Mouse (Mus musculus) common myeloid progenitor, adult 5-6 weeks (primary cell): ENCODE data around the gene Tbc1d30. TPM values are rescaled to one million over a fixed set of nuclear protein-coding genes. Genes with fewer than 3 reads are reported as not detected.

Source experiments
- ATAC-seq: replicated peaks from 2 replicates; pipeline ENCODE4 v1.8.0; 2016; ENCODE audit warnings: low read depth, mild to moderate bottlenecking, moderate TSS enrichment, inconsistent platforms; ENCODE audit not compliant: poor library complexity, severe bottlenecking
- total RNA-seq: library from RNA; stranded (forward); fragments of 200-1000, 187-1606 nt; gene quantifications from 2 replicates; pipeline ENCODE4 v1.2.3, GENCODE M21; 2017

The Tbc1d30 gene
- 1.0 and 2.5 TPM in 2 replicates for total RNA-seq

DNA sequence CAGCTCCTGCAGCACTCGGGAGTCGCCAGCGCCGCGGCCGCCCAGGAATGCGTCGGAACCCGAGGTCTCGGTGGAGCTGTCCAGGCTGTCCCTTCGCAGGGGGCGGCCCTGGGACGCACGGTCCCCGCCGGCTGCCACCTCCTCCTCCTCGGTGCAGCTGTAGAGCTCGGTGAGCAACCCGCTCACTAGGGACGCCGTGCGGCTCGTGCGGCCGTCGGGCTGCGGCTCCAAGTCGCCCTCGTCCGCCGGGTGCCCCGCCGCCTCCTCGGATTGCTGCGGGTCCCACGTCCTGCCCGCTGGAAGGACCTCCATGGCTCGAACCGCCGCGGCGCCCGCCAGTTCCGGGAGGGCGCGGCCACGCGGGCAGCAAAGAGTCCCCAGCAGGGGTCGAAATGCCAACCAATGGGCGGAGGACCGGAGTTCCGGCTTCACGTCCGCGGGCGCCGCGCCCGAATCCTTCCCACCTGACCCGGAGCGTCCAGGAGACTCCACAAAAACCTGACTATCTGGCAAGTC lies at the start of gene Tbc1d30:
Tbc1d30 (minus strand) TSS at position 213 of the 516 bp plus-strand sequence.
- peak; percentile 87 for ATAC-seq

DNA sequence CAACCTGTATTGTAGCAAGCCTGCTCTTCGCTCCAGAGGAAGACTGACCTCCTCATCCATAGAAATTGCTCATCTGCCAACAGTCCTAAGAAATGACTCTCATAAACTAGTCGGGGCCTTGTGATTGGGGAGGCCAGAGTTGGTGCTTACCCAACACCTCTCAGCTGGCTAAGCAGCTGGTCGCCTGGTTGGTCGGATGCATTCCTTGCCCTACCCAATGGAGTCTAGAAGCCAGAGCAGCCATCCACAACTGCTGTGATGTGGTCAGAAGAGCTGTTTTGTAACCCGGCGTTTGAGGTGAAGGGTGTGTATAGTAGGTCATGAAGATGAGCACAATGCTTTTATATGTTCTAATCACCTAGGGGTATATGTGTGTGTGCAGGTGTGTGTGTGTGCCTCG lies 47.5 kb upstream of the Tbc1d30 start:
- ATAC-seq = no peak

DNA sequence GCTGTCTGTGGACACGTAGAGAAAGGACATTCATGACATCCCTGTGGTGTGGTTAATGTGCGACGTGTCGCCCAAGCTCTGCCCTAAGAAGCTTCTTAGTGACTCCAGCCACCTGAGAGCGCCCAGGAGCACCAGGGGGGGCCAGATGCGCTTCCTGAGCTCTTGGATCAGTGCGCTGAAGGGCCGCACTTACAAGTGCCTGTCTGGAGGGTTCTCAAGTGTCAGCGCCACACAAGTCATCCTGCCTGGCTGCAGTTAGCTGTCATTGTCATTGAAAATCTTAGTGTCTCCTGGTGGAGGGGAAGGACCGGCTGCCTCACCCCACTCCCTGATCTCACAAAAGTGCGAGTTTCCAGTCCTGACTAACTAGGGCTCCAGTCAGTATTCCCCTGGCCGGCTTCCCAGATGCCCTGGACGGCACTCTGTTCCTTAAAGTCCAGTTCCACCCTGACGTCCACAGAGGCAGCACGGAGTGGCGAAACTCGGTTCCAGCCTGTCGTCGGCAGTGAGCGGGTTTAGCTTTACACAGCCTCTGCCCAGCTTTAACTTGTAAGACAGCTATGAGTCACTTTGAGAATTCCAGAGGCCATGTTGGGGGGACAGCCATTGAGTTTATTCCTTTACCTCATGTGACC lies 44.6 kb upstream of the Tbc1d30 start:
- no peak for ATAC-seq

DNA sequence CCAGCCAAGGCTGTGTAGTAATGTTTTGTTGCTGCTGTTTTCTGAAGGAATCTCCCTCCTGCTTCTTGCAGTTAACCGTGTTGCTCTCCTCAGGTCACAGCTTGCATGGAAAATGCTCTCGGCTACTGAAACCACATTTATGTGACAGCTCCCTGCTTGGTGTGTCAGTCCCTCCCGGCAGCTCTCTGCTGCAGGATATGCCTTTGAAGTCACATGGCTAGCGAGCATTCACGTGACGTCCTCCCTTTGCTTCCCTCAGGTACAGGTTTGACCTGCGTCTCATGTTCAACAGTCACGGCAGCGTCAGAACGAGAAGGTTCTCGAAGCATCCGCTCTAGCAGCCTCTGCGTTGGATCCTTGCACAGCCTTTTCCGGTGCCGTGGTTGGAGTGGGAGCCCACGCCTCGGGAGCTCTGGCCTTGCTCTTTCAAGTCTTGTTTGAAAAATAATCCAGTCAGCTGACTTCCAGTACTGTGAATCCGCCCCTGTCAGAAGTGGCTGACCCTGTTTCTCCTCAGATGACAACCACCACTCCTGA lies 43.8 kb upstream of the Tbc1d30 start:
- no peak for ATAC-seq

DNA sequence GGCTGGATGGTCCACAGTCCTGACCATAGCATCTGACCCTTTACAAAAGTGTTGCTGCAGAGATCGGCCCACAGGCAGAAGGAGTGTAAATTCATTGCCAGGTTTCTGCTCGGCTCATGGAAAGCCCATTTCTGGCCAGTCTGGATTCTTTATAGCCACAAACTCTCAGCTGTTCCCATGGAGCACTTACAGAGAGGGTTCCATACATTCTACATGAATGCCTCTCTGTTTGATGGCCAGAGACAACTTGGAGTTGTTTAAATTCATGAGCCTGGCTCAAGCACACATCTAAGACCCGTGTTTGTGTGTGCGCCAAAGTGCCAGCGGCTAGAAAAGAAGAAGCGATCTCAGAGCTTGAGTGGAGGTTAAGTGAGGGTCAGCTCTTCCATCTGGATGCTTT lies 43.2 kb upstream of the Tbc1d30 start:
- ATAC-seq = no peak

DNA sequence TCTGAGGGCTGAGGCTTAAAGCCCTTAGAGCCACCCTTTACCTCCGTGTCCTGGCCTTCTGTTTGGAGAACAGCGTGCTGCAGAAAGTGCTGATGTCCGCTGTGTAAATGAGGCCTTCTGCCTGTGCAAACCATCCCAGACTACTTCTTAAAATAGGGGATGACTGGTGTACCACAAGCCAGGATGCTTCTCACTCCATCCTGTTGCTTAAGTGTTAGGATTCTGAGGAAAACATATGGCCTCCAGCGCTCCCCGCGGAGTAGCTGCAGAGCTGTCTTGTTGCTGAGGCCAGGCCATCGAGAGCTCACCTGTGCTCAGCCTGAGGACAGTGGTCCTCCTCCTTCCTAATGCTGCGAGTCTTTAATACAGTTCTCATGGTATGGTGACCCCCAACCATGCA lies 40.8 kb upstream of the Tbc1d30 start:
- no peak for ATAC-seq

DNA sequence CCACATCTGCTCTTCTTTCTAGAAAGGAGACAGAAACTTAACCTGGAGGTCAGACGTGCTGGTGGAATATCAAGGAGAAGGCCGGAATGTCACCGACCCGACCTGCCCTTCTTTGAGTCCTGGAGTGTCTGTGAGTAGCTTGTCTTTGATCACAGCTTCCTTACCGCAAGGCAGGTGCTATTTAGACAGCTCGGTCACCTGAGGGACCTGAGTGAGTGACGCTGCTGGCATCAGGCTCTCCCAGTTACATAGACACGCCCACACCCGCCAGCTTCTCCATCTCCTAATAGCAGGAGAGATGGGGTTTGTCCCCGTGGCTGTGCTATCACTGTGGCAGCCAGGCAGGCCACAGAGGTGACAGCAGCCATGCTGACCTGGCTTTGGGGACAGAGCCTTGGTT lies 39.5 kb upstream of the Tbc1d30 start:
- no peak for ATAC-seq

DNA sequence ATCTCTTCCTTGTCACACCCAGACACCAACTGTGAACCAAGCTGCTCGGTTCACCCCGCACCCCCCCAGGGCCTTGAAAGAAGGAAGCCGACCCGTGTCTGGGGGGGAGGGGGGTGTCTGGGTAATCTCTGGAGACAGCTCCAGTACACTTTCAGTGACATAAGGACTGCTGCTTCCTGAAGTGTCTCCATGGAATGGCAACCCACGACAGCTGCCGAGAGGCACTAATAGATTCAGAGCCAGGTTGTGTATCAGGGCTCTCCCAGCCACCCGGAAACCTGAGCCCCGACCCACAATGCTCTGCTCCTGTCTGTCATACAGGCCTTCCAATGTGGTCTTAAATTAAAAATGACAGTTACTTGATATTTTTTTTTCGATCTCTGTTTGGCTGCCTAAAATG lies 35.3 kb upstream of the Tbc1d30 start:
- ATAC-seq = 0 out of 2 replicates have a peak, but pooled peaks have one; percentile 21

DNA sequence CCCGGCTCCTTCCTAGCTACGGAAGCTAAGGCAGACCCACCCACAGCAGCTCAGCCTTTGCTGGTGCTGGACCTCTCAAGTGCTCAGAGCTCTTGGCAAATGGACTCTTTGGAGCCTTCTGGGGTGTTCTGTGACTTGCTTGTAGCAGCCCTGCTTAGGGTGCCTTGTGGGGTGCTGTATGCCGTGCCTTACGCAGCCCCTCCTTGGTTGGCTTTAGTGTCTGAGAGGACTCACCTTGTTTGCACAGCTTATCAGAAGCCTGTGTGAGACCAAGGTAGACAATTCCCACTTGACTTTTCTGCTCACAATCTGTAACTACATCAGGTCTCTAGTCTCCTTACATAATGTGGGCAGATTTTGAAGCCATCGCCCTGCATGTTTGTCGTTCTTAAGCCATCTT lies 34.6 kb upstream of the Tbc1d30 start:
- no peak for ATAC-seq

DNA sequence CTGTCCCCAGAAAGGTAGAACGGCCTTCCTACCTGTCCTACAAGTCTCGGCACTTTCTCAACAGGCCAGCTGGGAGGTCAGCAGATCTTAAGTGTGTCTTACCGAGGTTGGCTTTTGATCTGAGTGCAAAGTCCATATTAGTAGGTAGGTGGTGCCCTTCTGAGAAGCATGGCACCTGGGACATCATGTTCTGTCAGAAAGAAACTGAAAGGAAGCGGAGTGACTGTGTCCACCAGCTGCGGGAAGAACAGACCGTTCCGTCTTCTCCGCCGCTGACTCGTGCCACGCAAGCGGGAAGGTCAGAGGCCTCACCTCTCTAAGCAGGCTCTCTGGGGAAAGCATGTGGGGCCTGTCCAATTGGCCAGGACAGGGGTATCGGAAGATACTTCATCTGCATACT lies 33.6 kb upstream of the Tbc1d30 start:
- no peak for ATAC-seq

DNA sequence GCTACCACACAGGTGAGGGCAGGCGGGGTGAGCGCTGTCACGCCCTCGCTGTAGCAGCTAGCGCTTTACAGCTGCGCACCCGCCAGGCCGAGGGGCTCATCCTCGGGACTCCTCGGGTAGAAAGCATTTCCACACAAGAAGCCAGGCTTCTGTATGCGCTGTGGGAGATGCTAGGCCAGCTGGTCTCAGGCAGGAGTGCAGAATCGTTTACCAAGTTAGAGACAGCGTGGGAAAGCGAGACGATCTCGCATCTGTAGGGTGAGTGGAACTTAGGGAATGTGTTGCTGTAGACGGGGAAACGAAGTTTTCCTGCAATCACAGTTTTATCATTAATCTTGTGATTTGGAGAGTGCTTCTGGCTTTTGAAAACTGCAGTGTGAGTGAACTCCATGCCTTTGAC lies 30.2 kb upstream of the Tbc1d30 start:
- ATAC-seq = no peak

DNA sequence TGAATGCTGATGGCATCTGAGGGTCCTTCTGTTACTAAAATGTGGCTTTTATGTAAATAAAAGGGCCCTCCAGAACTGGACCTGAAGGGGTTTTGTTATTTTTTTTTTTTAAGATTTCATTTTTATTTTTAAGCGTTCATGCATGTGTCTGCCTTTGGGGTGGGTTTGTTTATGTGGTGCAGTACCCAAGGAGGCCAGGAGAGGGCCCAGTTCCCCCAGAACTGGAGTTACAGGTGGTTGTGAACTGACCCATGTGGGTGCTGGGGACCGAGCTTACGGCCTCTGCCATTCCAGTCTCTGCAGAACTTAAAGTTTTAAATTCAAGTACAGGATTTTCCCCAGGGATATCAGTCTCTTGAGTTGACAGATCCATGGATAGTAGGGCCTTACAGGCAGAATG lies 28.3 kb upstream of the Tbc1d30 start:
- ATAC-seq = no peak

DNA sequence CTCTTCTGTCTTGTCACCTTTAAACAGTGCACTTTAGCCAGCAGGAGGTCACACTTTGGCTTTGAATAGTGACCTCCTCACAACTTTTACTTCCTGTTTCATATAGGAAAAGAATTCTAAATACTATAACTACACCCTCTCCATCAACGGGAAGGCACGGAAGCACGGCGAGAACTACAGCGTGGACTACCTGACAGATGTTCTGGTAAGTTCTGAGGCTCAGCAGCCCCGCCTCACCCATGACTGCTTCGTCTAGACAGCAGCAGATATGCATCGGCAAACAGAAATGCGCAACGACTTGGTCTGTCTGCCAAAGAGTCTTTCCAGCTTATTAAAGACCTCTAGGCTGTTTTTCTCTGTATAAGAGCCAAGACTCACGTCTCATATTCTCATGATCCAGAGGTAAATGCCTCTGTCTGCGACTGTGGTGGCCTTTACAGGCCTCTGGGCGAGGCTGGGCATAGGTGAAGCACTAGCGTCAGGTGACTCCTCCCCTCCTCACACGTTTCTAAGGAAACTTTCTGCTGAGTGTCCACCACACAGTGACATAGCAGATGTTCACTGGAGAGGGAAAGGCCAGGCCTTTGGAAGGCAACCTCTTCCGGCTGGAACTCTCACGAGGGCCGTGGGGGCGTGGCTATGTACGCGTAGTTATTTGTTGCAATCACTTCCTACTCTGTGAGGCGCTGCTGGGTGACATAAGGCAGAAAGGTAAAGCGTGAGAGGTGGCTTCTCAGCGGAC lies 25.6 kb upstream of the Tbc1d30 start:
- ATAC-seq = no peak

DNA sequence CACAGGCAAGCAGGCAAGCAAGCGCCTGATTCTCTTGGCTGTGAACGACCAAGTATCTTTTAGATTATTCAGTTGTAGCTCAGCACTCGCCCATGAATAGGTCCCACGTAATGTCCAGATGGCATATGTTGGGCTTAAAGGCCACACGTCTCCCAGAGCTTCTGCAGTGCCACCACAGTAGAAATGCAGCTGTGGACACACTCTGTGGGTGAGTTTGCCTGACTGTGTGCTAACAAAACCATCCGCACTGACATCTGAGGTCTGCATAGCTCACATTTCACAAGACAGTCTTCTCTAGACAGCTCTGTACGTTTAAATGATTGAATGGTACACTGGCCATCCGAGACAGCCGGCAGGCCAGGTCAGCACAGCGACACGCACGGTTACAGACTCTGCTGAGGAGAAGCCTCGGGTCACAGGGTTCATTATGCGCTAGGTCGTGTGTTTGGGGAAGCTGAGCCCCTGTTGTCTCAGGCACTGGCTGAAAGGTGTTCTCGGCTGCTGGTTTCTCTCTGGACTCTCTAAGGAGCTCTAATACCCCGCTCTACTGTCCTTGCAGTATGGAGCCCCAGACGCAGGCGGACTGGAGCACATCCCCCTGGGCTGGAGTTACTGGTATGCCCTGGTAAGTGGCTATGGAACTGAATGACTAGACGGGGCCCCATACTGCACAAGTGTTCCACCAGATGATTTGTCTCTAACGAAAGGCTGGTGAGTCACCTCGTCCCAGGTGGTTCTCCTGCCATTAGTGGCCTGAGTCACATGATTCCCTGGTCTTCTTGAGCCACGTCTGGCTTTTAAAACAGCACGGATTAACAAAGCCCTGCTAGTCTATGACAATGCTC lies 24.8 kb upstream of the Tbc1d30 start:
- no peak for ATAC-seq

DNA sequence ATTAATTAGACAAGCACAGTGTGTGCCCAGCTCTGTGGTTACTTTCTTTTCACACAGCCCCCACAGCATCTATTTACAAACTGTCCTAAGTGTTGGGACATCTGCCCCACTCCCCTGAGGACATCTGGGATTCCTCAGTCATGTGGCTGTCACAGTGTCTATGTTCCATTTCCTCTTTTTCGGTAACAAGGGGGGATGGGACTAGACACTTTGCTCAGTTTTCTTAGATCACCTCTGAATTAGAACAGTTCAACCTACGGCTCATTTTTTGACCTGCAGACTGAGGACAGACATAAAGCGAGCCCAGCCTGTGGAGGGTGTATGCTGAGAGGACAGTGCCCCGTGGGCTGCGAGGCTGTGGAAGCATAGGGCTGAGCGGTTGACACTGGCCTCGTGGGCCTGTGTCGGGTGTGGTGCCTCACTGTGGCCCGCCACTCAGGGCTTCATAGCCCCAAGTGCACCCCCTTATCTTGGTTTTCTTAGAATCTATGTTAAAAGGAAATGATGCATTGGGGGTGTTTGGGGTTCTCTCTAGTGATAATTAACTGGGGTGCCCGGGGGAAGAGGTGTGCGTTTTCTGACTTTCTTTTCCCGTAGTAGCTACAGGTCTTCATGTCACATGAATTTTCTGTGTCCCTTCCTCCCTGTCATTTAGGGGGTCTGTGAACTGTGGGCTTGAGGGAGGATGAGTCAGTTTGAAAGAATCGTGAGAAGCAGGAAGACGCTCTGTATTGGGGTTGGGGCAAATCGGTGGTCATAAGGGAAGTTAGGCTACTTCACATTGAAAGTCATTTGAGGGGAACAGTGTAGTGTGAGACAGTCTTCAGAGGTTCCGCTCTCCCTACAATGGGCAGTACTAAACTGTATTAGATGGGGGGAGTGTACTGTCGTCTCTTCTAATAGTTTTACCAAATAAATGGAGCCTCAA lies 23.9 kb upstream of the Tbc1d30 start:
- peak; percentile 90 for ATAC-seq

DNA sequence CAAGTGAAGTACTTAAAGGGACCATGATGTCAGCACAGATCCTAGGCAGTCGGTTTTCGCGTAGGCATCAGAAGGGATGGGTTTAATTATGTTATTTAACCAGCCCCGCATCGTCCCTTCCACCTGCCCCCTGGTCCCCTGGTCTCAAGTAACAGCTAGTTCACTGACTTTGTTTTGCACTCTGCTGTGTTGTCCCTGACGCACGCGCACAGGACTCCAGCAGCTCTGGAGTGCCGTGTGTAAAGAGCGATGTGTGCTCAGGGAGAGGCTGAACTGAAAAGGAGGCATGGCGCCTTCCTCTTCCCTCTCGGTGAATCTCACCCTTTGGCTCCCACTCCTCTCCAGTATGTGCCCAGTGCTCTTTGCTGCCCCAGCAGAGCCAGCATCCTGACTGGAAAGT lies 22.9 kb upstream of the Tbc1d30 start:
- ATAC-seq = no peak

DNA sequence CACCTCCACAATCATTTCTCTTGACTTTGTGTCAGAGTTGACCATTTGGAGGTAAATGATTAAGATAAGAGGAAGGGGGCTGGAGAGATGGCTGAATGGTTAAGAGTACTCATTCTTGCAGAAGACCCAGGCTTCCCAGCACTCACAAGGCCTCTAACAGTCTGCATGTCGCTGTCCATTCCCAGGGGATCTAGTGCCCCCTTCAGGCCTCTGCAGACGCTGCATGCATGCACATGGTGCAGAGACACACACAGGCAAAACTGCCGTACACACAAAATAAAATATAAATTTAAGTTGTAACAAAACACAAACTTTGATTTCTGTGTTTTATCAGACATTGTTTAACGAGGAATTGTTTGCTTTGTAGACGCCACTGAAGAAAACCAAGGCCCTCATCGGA lies 19.7 kb upstream of the Tbc1d30 start:
- ATAC-seq = no peak

DNA sequence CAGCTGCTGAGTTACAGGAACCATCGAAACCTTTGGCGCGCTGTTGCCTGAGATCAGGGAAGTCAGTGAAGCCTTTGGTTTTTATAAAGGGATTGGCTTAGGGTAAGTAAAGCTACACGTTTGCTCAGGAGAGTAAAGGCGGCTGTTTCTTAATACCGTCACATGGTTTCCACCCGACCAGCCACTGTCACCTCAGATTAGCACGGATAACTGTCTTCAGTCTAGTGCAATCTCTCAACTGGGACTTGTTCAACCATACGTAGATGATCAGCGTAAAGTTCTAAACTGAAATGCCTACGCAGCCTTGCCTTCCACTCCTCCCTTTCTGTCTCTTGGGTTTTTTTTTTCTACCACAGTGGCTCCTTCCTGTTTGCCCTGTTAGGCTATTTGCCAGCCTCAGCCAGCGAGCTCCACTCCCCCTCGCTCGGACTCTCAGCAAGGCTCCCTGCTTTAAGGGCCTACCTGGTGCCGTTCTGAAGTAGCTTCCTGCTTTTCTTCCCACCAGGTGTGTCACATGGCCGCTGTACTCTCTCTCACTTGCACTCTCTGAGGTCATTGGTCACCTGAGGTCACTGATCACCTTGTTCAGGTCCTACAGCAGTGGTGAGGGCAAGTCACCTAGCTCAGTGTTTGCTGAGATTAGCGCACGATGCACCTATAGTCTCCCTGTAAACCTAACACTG lies 17.8 kb upstream of the Tbc1d30 start:
- ATAC-seq = peak; percentile 19

DNA sequence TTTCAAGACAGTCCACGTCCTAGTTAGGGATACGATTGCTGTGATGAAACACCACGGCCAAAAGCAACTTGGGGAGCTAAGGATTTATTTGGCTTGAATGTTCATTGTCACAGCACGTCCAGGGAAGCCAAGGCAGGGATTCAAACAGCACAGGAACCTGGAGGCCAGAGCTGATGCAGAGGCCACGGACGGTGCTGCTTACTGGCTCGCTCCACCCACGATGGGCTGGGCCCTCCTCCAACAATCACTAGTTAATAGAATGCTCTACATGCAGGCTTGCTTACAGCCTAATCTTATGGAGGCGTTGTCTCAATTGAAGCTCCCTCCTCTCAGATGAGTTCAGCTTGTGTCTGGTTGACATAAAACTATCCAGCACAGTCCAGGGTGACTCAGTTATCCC lies 16.7 kb upstream of the Tbc1d30 start:
- ATAC-seq = no peak
